Mouse (Mus musculus): ENCODE data around the gene Dicer1.
A peak's percentile ranks its signal among the peaks of the same experiment; 100 is the strongest.
"Not testable (repeated sequence)": the region's sequence is repeated elsewhere in the genome, so short reads cannot be mapped to it uniquely, and the experiment has no call there.

The Dicer1 gene

GRCm38 (mm10) chr12:104740841-104741787 lies 10.6 kb downstream of the Dicer1 start:
- no peak for DNase-seq (ENCODE audit: low spot score)

GRCm38 (mm10) chr12:104738931-104739330 lies 12.8 kb downstream of the Dicer1 start:
- no peak for DNase-seq (ENCODE audit: low spot score)

- DNase-seq (ENCODE audit: low spot score), result peak; percentile 44
These were observed 13.3 kb downstream of the Dicer1 start for GRCm38 (mm10) chr12:104738446-104738845.

GRCm38 (mm10) chr12:104737666-104738065 lies 14.1 kb downstream of the Dicer1 start:
- DNase-seq (ENCODE audit: low spot score), result no peak

GRCm38 (mm10) chr12:104735993-104736395 lies 15.8 kb downstream of the Dicer1 start:
- peak; percentile 61 for DNase-seq (ENCODE audit: low spot score)

GRCm38 (mm10) chr12:104733165-104733564 lies 18.6 kb downstream of the Dicer1 start:
- no peak for DNase-seq (ENCODE audit: low spot score)

GRCm38 (mm10) chr12:104731782-104732181 lies 20.0 kb downstream of the Dicer1 start:
- peak; percentile 65 for DNase-seq (ENCODE audit: low spot score)

GRCm38 (mm10) chr12:104726436-104726835 lies 25.3 kb downstream of the Dicer1 start:
- not testable (repeated sequence) for DNase-seq (ENCODE audit: low spot score)

- no peak for DNase-seq (ENCODE audit: low spot score)
These were observed 29.7 kb downstream of the Dicer1 start for GRCm38 (mm10) chr12:104722056-104722455.

- no peak for DNase-seq (ENCODE audit: low spot score)
These were observed 30.7 kb downstream of the Dicer1 start for GRCm38 (mm10) chr12:104721011-104721410.

GRCm38 (mm10) chr12:104718956-104719355 lies 32.8 kb downstream of the Dicer1 start:
- no peak for DNase-seq (ENCODE audit: low spot score)

- DNase-seq (ENCODE audit: low spot score), result no peak
These were observed 35.3 kb downstream of the Dicer1 start for GRCm38 (mm10) chr12:104716409-104716808.

GRCm38 (mm10) chr12:104715453-104715852 lies 36.3 kb downstream of the Dicer1 start:
- DNase-seq (ENCODE audit: low spot score), result no peak

- DNase-seq (ENCODE audit: low spot score), result no peak
These were observed 51.5 kb downstream of the Dicer1 start for GRCm38 (mm10) chr12:104700266-104700665.

- DNase-seq (ENCODE audit: low spot score), result peak; percentile 70
These were observed 52.0 kb downstream of the Dicer1 start for GRCm38 (mm10) chr12:104699753-104700152.

GRCm38 (mm10) chr12:104695514-104695913 lies 56.2 kb downstream of the Dicer1 start:
- DNase-seq (ENCODE audit: low spot score), result no peak

- DNase-seq (ENCODE audit: low spot score), result no peak
These were observed 58.9 kb downstream of the Dicer1 start for GRCm38 (mm10) chr12:104692864-104693263.

GRCm38 (mm10) chr12:104690412-104690811 lies 61.3 kb downstream of the Dicer1 start:
- no peak for DNase-seq (ENCODE audit: low spot score)

GRCm38 (mm10) chr12:104688870-104689269 lies 62.9 kb downstream of the Dicer1 start:
- DNase-seq (ENCODE audit: low spot score), result no peak

- no peak for DNase-seq (ENCODE audit: low spot score)
These were observed 67.3 kb downstream of the Dicer1 start for GRCm38 (mm10) chr12:104684411-104684931.

- no peak for DNase-seq (ENCODE audit: low spot score)
These were observed 72.0 kb downstream of the Dicer1 start for GRCm38 (mm10) chr12:104679819-104680132.

- peak; percentile 38 for DNase-seq (ENCODE audit: low spot score)
These were observed 72.5 kb downstream of the Dicer1 start for GRCm38 (mm10) chr12:104679121-104679818.

GRCm38 (mm10) chr12:104678462-104678861 lies 73.3 kb downstream of the Dicer1 start:
- DNase-seq (ENCODE audit: low spot score), result no peak

Data from embryo, embryonic 10 days (tissue).